In genomic region chr11:55418704-55419061, GRCm38 (mm10) we compare ENCODE assay signal across 8 mouse cellular contexts. TPM values are rescaled to one million over a fixed set of nuclear protein-coding genes. Genes with fewer than 3 reads are reported as not detected.
DNase-seq lines count a peak whose midpoint lies in the region; ATAC-seq and TF ChIP-seq lines count a peak whose summit lies in the region.

No protein-coding gene starts in this region.

- H3K36me3 ChIP-seq in kidney, adult 2 months (ENCODE audit: control insufficient read depth, insufficient read depth, low read length), result no peaks in the 10 kb centered on the region
- no peaks in the 10 kb centered on the region for H3K36me3 ChIP-seq in embryonic facial prominence, embryonic 11.5 days (replicated peaks; ENCODE audit: control insufficient read depth, insufficient read depth, low read depth, low read length)
- H3K36me3 ChIP-seq in hindbrain, embryonic 13.5 days, result no peaks in the 10 kb centered on the region
- H3K36me3 ChIP-seq in midbrain, embryonic 13.5 days, result no peaks in the 10 kb centered on the region

- H3K9me3 ChIP-seq in embryonic facial prominence, embryonic 11.5 days (replicated peaks; ENCODE audit: control insufficient read depth, low read length), result no peaks in the 10 kb centered on the region
- no peaks in the 10 kb centered on the region for H3K9me3 ChIP-seq in hindbrain, embryonic 13.5 days
- H3K9me3 ChIP-seq in midbrain, embryonic 13.5 days, result no peaks in the 10 kb centered on the region

- H3K4me1 ChIP-seq in kidney, adult 2 months (ENCODE audit: control insufficient read depth, insufficient read depth, low read length), result peaks cover 3% of the 10 kb centered on the region; the same call in 1 of the 2 replicates
- H3K4me1 ChIP-seq in embryonic facial prominence, embryonic 11.5 days (ENCODE audit: control insufficient read depth, insufficient read depth, low read length), result peaks cover 6% of the 10 kb centered on the region; the same call in 1 of the 2 replicates
- H3K4me1 ChIP-seq in hindbrain, embryonic 13.5 days (replicated peaks), result peaks cover 40% of the 10 kb centered on the region
- peaks cover 38% of the 10 kb centered on the region for H3K4me1 ChIP-seq in midbrain, embryonic 13.5 days (replicated peaks)

- 22% methylated on average over 3 of the region's 3 CpGs for WGBS in kidney, adult 2 months
- 12% methylated on average over 3 of the region's 3 CpGs for WGBS in embryonic facial prominence, embryonic 11.5 days
- 19% methylated on average over 3 of the region's 3 CpGs for WGBS in hindbrain, embryonic 13.5 days
- 10% methylated on average over 3 of the region's 3 CpGs for WGBS in midbrain, embryonic 13.5 days

- TF ChIP-seq CTCF in kidney, adult 2 months (conservative IDR thresholded peaks at IDR 0.05; ENCODE audit: insufficient read depth, insufficient read length, low read depth, low read length), result no peak

- DNase-seq in kidney, adult 2 months, result no peak
- DNase-seq in kidney, postnatal 14 days, result no peak
- DNase-seq in embryonic facial prominence, embryonic 11.5 days (ENCODE audit: low spot score), result peak; percentile 16
- DNase-seq in c-Kit-positive CD71-positive TER-119-positive erythroid progenitor cells, embryonic 14.5 days (ENCODE audit: low spot score), result no peak
- no peak for DNase-seq in frontal cortex, postnatal 14 days (ENCODE audit: low spot score in 2 of 2)
- no peak for DNase-seq in adrenal gland, postnatal 4 days (ENCODE audit: low spot score in 2 of 2)

- no peaks in the 10 kb centered on the region for H3K27me3 ChIP-seq in kidney, adult 2 months (replicated peaks; ENCODE audit: control insufficient read depth, insufficient read depth, low read length)
- no peaks in the 10 kb centered on the region for H3K27me3 ChIP-seq in embryonic facial prominence, embryonic 11.5 days (ENCODE audit: control insufficient read depth, insufficient read depth, low read length)
- H3K27me3 ChIP-seq in hindbrain, embryonic 13.5 days, result no peaks in the 10 kb centered on the region
- H3K27me3 ChIP-seq in midbrain, embryonic 13.5 days, result no peaks in the 10 kb centered on the region

- ATAC-seq in embryonic facial prominence, embryonic 11.5 days (replicated peaks; ENCODE audit: insufficient number of reproducible peaks, low FRiP score, low TSS enrichment, low read depth), result no peak
- ATAC-seq in hindbrain, embryonic 13.5 days (ENCODE audit: low FRiP score), result no peak
- no peak for ATAC-seq in midbrain, embryonic 13.5 days

- peak overlapping the region; percentile 79 for H3K4me2 ChIP-seq in embryonic facial prominence, embryonic 11.5 days (ENCODE audit: low read depth, low read length)
- H3K4me2 ChIP-seq in hindbrain, embryonic 13.5 days, result peak overlapping the region; percentile 53
- H3K4me2 ChIP-seq in midbrain, embryonic 13.5 days (replicated peaks), result peak overlapping the region; percentile 56

- peak overlapping the region; percentile 74 for H3K9ac ChIP-seq in embryonic facial prominence, embryonic 11.5 days (replicated peaks; ENCODE audit: low read length)
- peak overlapping the region; percentile 71 for H3K9ac ChIP-seq in hindbrain, embryonic 13.5 days
- peak overlapping the region; percentile 58; the same call in 1 of the 2 replicates for H3K9ac ChIP-seq in midbrain, embryonic 13.5 days (replicated peaks)

- H3K4me3 ChIP-seq in kidney, adult 2 months (ENCODE audit: insufficient read depth, low read depth, low read length), result peak overlapping the region; percentile 79
- H3K4me3 ChIP-seq in embryonic facial prominence, embryonic 11.5 days (ENCODE audit: low read depth, low read length), result peak overlapping the region; percentile 55
- H3K4me3 ChIP-seq in hindbrain, embryonic 13.5 days, result peak overlapping the region; percentile 39
- peak overlapping the region; percentile 36 for H3K4me3 ChIP-seq in midbrain, embryonic 13.5 days (replicated peaks)

- peak overlapping the region; percentile 95 for H3K27ac ChIP-seq in kidney, adult 2 months (ENCODE audit: insufficient read depth, low read depth, low read length)
- 0 out of 2 replicates have a peak overlapping the region, but pooled peaks have one; percentile 80 for H3K27ac ChIP-seq in embryonic facial prominence, embryonic 11.5 days (replicated peaks; ENCODE audit: low read depth, low read length)
- peak overlapping the region; percentile 83 for H3K27ac ChIP-seq in hindbrain, embryonic 13.5 days
- H3K27ac ChIP-seq in midbrain, embryonic 13.5 days, result peak overlapping the region; percentile 78; the same call in 1 of the 2 replicates

- TF ChIP-seq POLR2A in kidney, adult 2 months (IDR thresholded peaks at IDR 0.05; ENCODE audit: low read depth, low read length), result no peak

RNA-seq across cellular contexts. Expression of gene Sparc, which starts 4.3 kb away (rescaled TPM):
- polyA plus RNA-seq in kidney, adult 2 months (2012; rRNA removed), result 585 and 720 TPM in 2 replicates
- 423 and 462 TPM in 2 replicates for polyA plus RNA-seq in embryonic facial prominence, embryonic 11.5 days (2014; fragmentation: Nextera tagmentation; extraction: Ambion mirVana)
- polyA plus RNA-seq in hindbrain, embryonic 13.5 days (2015; fragmentation: Nextera tagmentation; extraction: Ambion mirVana), result 579 and 581 TPM in 2 replicates
- 374 and 417 TPM in 2 replicates for polyA plus RNA-seq in midbrain, embryonic 13.5 days (2015; fragmentation: Nextera tagmentation; extraction: Ambion mirVana)
- 1,000 to 10,000 TPM; 2,300 to 2,476 TPM for total RNA-seq in adrenal gland, postnatal 4 days (2021)

RNA-seq across cellular contexts. Expression of gene Atox1, which starts 42.4 kb away (rescaled TPM):
- polyA plus RNA-seq in kidney, adult 2 months (2012; rRNA removed), result 698 and 771 TPM in 2 replicates
- polyA plus RNA-seq in embryonic facial prominence, embryonic 11.5 days (2014; fragmentation: Nextera tagmentation; extraction: Ambion mirVana), result 243 and 262 TPM in 2 replicates
- polyA plus RNA-seq in hindbrain, embryonic 13.5 days (2015; fragmentation: Nextera tagmentation; extraction: Ambion mirVana), result 302 and 316 TPM in 2 replicates
- polyA plus RNA-seq in midbrain, embryonic 13.5 days (2015; fragmentation: Nextera tagmentation; extraction: Ambion mirVana), result 258 and 274 TPM in 2 replicates
- 100 to 1,000 TPM; 254 to 267 TPM for total RNA-seq in adrenal gland, postnatal 4 days (2021)

RNA-seq across cellular contexts. Expression of gene G3bp1, which starts 50.8 kb away (rescaled TPM):
- polyA plus RNA-seq in kidney, adult 2 months (2012; rRNA removed), result 23.3 and 28.3 TPM in 2 replicates
- 261 and 263 TPM in 2 replicates for polyA plus RNA-seq in embryonic facial prominence, embryonic 11.5 days (2014; fragmentation: Nextera tagmentation; extraction: Ambion mirVana)
- polyA plus RNA-seq in hindbrain, embryonic 13.5 days (2015; fragmentation: Nextera tagmentation; extraction: Ambion mirVana), result 126 and 127 TPM in 2 replicates
- 145 and 147 TPM in 2 replicates for polyA plus RNA-seq in midbrain, embryonic 13.5 days (2015; fragmentation: Nextera tagmentation; extraction: Ambion mirVana)
- 10 to 100 TPM; 70.0 to 73.9 TPM for total RNA-seq in adrenal gland, postnatal 4 days (2021)
